Mouse (Mus musculus) C3H10T1/2 (cell line): ENCODE results near the gene Atxn7l2. TPM values are rescaled to one million over a fixed set of nuclear protein-coding genes. Genes with fewer than 3 reads are reported as not detected.

Experiments
- polyA plus RNA-seq, 2 experiments: library from polyadenylated mRNA; unstranded; fragments of >200 nt; fragmentation: generic; extraction: Trizol; gene quantifications; one replicate each; pipeline ENCODE4 v1.2.1; 2012; ENCODE audit warnings: missing spikeins in 2 of 2

Gene Atxn7l2
- polyA plus RNA-seq: 1 to 10 TPM; 3.1 to 9.9 TPM

GRCm38 (mm10) chr3:108210771-108211139 is at the start of gene Atxn7l2:
Gene Atxn7l2 (minus strand): TSS chr3:108210934.

GRCm38 (mm10) chr3:108256719-108257637 is 46.2 kb upstream of the Atxn7l2 start, which contains the start of gene Psma5:
Gene Psma5 (plus strand): TSS chr3:108256926.

GRCm38 (mm10) chr3:108226558-108227350 is 16.0 kb upstream of the Atxn7l2 start, which contains the start of gene Sypl2:
Gene Sypl2 (minus strand): TSS chr3:108226648.

GRCm38 (mm10) chr3:108200329-108201323 is 10.1 kb downstream of the Atxn7l2 start, which contains the start of gene Cyb561d1:
Gene Cyb561d1 (minus strand): TSS chr3:108201212.

GRCm38 (mm10) chr3:108186098-108187047 is 24.4 kb downstream of the Atxn7l2 start, which contains the start of gene Amigo1:
Gene Amigo1 (plus strand): TSS chr3:108186335.

GRCm38 (mm10) chr3:108154656-108155055 is 56.1 kb downstream of the Atxn7l2 start, which contains the start of gene Gpr61:
Gene Gpr61 (minus strand): TSS chr3:108154882.

Other genes starting within 250 kb of the Atxn7l2 start
- under 1 TPM; 0.02 to 0.06 TPM for gene Gstm3, start 241.7 kb downstream of the Atxn7l2 start, polyA plus RNA-seq
- 100 to 1,000 TPM in 1 of 2 experiments, 10 to 100 TPM in 1; 74.5 to 252 TPM for gene Gstm2, start 224.5 kb downstream of the Atxn7l2 start, polyA plus RNA-seq
- gene Gstm1, start 193.0 kb downstream of the Atxn7l2 start, polyA plus RNA-seq: 100 to 1,000 TPM; 317 to 499 TPM
- gene Gstm4, start 166.0 kb downstream of the Atxn7l2 start, polyA plus RNA-seq: under 1 TPM; 0.15 to 0.91 TPM
- 10 to 100 TPM; 19.0 to 51.7 TPM for gene Ampd2, start 124.3 kb downstream of the Atxn7l2 start, polyA plus RNA-seq
- gene Gnat2, start 118.1 kb downstream of the Atxn7l2 start, polyA plus RNA-seq: 1 to 10 TPM in 1 of 2 experiments, under 1 TPM in 1; 0.49 to 2.2 TPM
- gene Gnai3, start 64.8 kb downstream of the Atxn7l2 start, polyA plus RNA-seq: 10 to 100 TPM in 1 of 2 experiments, 1 to 10 TPM in 1; 1.1 to 19.6 TPM
- under 1 TPM in 1 of 2 experiments, not detected in 1; 0.15 TPM for gene Gpr61, start 56.1 kb downstream of the Atxn7l2 start, polyA plus RNA-seq
- gene Amigo1, start 24.6 kb downstream of the Atxn7l2 start, polyA plus RNA-seq: under 1 TPM; 0.33 to 0.92 TPM
- 1 to 10 TPM in 1 of 2 experiments, under 1 TPM in 1; 0.49 to 3.1 TPM for gene Cyb561d1, start 9.7 kb downstream of the Atxn7l2 start, polyA plus RNA-seq
- not detected for gene Sypl2, start 15.7 kb upstream of the Atxn7l2 start, polyA plus RNA-seq
- 100 to 1,000 TPM; 122 to 173 TPM for gene Psma5, start 46.0 kb upstream of the Atxn7l2 start, polyA plus RNA-seq
- gene Sort1, start 73.1 kb upstream of the Atxn7l2 start, polyA plus RNA-seq: under 1 TPM; 0.04 to 0.74 TPM
- gene Mybphl, start 154.0 kb upstream of the Atxn7l2 start, polyA plus RNA-seq: not detected
- gene Psrc1, start 172.9 kb upstream of the Atxn7l2 start, polyA plus RNA-seq: 10 to 100 TPM; 27.3 to 64.8 TPM
- under 1 TPM in 1 of 2 experiments, not detected in 1; 0.06 TPM for gene Celsr2, start 204.6 kb upstream of the Atxn7l2 start, polyA plus RNA-seq
- gene Sars, start 234.3 kb upstream of the Atxn7l2 start, polyA plus RNA-seq: 100 to 1,000 TPM; 106 to 202 TPM